Mouse (Mus musculus) megakaryocyte progenitor cell, adult 5-6 weeks (primary cell): ENCODE results near the gene Gsdmc4. TPM values are rescaled to one million over a fixed set of nuclear protein-coding genes. Genes with fewer than 3 reads are reported as not detected.
"Not testable (repeated sequence)": the region's sequence is repeated elsewhere in the genome, so short reads cannot be mapped to it uniquely, and the experiment has no call there.

Experiments used
- ATAC-seq: replicated peaks from 2 replicates; pipeline ENCODE4 v1.8.0; 2016; ENCODE audit warnings: mild to moderate bottlenecking, moderate TSS enrichment, inconsistent platforms; ENCODE audit not compliant: poor library complexity
- total RNA-seq, 2 experiments: library from RNA; stranded (forward) in 1 of 2; stranded (reverse) in 1 of 2; fragments of 157-497, 149-512 nt in 1 of 2; fragments of 200-1000 nt in 1 of 2; gene quantifications; 2 replicates each; pipeline versions ENCODE4 v1.2.3 to v1.2.4; 2015 to 2017

The Gsdmc4 gene
- total RNA-seq (2015) (0.32 TPM in 1 of 2 replicates, not detected in the other), total RNA-seq (2017) (not detected in 2 replicates)

GRCm38 (mm10) chr15:63912197-63912596 is at the start of gene Gsdmc4:
Gene Gsdmc4, minus strand, starts transcription at chr15:63912297.
- not testable (repeated sequence) for ATAC-seq

GRCm38 (mm10) chr15:63960542-63960941 is 48.4 kb upstream of the Gsdmc4 start:
- ATAC-seq, result no peak

GRCm38 (mm10) chr15:63957553-63957952 is 45.5 kb upstream of the Gsdmc4 start:
- ATAC-seq, result no peak

GRCm38 (mm10) chr15:63953256-63953655 is 41.2 kb upstream of the Gsdmc4 start:
- ATAC-seq, result no peak

- ATAC-seq, result no peak
Measured at GRCm38 (mm10) chr15:63941221-63941620, 29.1 kb upstream of the Gsdmc4 start.

- ATAC-seq, result 0 out of 2 replicates have a peak, but pooled peaks have one; percentile 42
Measured at GRCm38 (mm10) chr15:63932656-63933055, 20.6 kb upstream of the Gsdmc4 start.

GRCm38 (mm10) chr15:63931404-63931803 is 19.3 kb upstream of the Gsdmc4 start:
- no peak for ATAC-seq

- ATAC-seq, result no peak
Measured at GRCm38 (mm10) chr15:63930107-63931041, 18.3 kb upstream of the Gsdmc4 start.

GRCm38 (mm10) chr15:63926201-63926600 is 14.1 kb upstream of the Gsdmc4 start:
- no peak for ATAC-seq

GRCm38 (mm10) chr15:63924484-63924883 is 12.4 kb upstream of the Gsdmc4 start:
- peak; percentile 94 for ATAC-seq

GRCm38 (mm10) chr15:63921618-63922017 is 9.5 kb upstream of the Gsdmc4 start:
- not testable (repeated sequence) for ATAC-seq

- ATAC-seq, result not testable (repeated sequence)
Measured at GRCm38 (mm10) chr15:63919728-63920127, 7.6 kb upstream of the Gsdmc4 start.

- peak; percentile 57 for ATAC-seq
Measured at GRCm38 (mm10) chr15:63916584-63916983, 4.5 kb upstream of the Gsdmc4 start.

GRCm38 (mm10) chr15:63909896-63910295 is 2.2 kb downstream of the Gsdmc4 start:
- peak; percentile 76 for ATAC-seq

GRCm38 (mm10) chr15:63895560-63896353 is 16.3 kb downstream of the Gsdmc4 start:
- ATAC-seq, result peak; percentile 97

GRCm38 (mm10) chr15:63888440-63888839 is 23.7 kb downstream of the Gsdmc4 start:
- ATAC-seq, result peak; percentile 23; the same call in 1 of the 2 replicates

- ATAC-seq, result not testable (repeated sequence)
Measured at GRCm38 (mm10) chr15:63887949-63888348, 24.1 kb downstream of the Gsdmc4 start.

- not testable (repeated sequence) for ATAC-seq
Measured at GRCm38 (mm10) chr15:63878458-63878857, 33.6 kb downstream of the Gsdmc4 start, which contains the start of gene Gsdmc3. Gene Gsdmc3, minus strand, starts transcription at chr15:63878558.

GRCm38 (mm10) chr15:63876160-63876559 is 35.9 kb downstream of the Gsdmc4 start:
- ATAC-seq, result peak; percentile 76

- peak; percentile 61 for ATAC-seq
Measured at GRCm38 (mm10) chr15:63861965-63862364, 50.1 kb downstream of the Gsdmc4 start.
